Mouse (Mus musculus) MEL (cell line): ENCODE data around the gene Rhoq. TPM values are rescaled to one million over a fixed set of nuclear protein-coding genes. Genes with fewer than 3 reads are reported as not detected.

Experiments used
- DNase-seq: peaks from one replicate; pipeline ENCODE4 v3.0.0; 2011; ENCODE audit warnings: low read depth, low spot score
- H3K27ac ChIP-seq: 2 replicates; pipeline ENCODE4 v1.5.1; 2012; ENCODE audit warnings: low read depth, mild to moderate bottlenecking, control low read depth, low read length, moderate library complexity; ENCODE audit not compliant: control insufficient read depth
- H3K27me3 ChIP-seq, 2 experiments: fragments of 150-350 bp in 1 of 2; sonication (generic) in 1 of 2; 2 replicates each; pipeline ENCODE4 v1.6.1; 2012; ENCODE audit warnings: low read length in 2 of 2, mild to moderate bottlenecking in 2 of 2, improper control_type of control experiment in 1 of 2, moderate library complexity in 1 of 2; ENCODE audit not compliant: insufficient read depth in 2 of 2, control insufficient read depth in 1 of 2
- H3K36me3 ChIP-seq, 2 experiments: 2 replicates each; pipeline ENCODE4 v1.6.1; 2012 to 2014; ENCODE audit warnings: low read length in 2 of 2, improper control_type of control experiment in 1 of 2, inconsistent platforms in 1 of 2, mild to moderate bottlenecking in 1 of 2; ENCODE audit not compliant: insufficient read depth in 2 of 2, control insufficient read depth in 1 of 2
- H3K4me1 ChIP-seq, 2 experiments: fragments of 150-350 bp in 1 of 2; sonication (generic) in 1 of 2; 2 replicates each; pipeline ENCODE4 v1.6.1; 2012; ENCODE audit warnings: low read length in 2 of 2, improper control_type of control experiment in 1 of 2, mild to moderate bottlenecking in 1 of 2; ENCODE audit not compliant: insufficient read depth in 2 of 2, control insufficient read depth in 1 of 2
- H3K4me3 ChIP-seq, 2 experiments: fragments of 150-350 bp in 1 of 2; sonication (generic) in 1 of 2; 2 replicates each; pipeline ENCODE4 v1.5.1; 2012; ENCODE audit warnings: low read depth in 2 of 2, low read length in 2 of 2, mild to moderate bottlenecking in 2 of 2, moderate library complexity in 2 of 2, control low read depth in 1 of 2, improper control_type of control experiment in 1 of 2; ENCODE audit not compliant: control insufficient read depth in 1 of 2, insufficient read depth in 1 of 2
- H3K79me2 ChIP-seq: 2 replicates; pipeline ENCODE4 v1.6.1; 2012; ENCODE audit warnings: mild to moderate bottlenecking, low read length, moderate library complexity; ENCODE audit not compliant: control insufficient read depth, poor library complexity, insufficient read depth
- H3K9ac ChIP-seq: 2 replicates; pipeline ENCODE4 v1.6.1; 2012; ENCODE audit warnings: low read depth, mild to moderate bottlenecking, control low read depth, low read length, moderate library complexity; ENCODE audit not compliant: control insufficient read depth, poor library complexity, severe bottlenecking
- H3K9me3 ChIP-seq: fragments of 150-350 bp; sonication (generic); replicated peaks from 2 replicates; pipeline ENCODE4 v1.6.1; 2012; ENCODE audit warnings: mild to moderate bottlenecking, low read length, improper control_type of control experiment, moderate library complexity; ENCODE audit not compliant: insufficient read depth
- CHD1 ChIP-seq: IDR thresholded peaks from 2 replicates; pipeline ENCODE4 v1.6.1; 2012; ENCODE audit warnings: low read depth, mild to moderate bottlenecking, inconsistent platforms, low read length, improper control_type of control experiment
- CHD2 ChIP-seq: IDR thresholded peaks from 2 replicates; pipeline ENCODE4 v1.6.1; 2011; ENCODE audit warnings: low read length, improper control_type of control experiment
- E2F4 ChIP-seq: IDR thresholded peaks from 2 replicates; pipeline ENCODE4 v1.6.1; 2011; ENCODE audit warnings: low read depth, low read length, improper control_type of control experiment, borderline replicate concordance
- EP300 ChIP-seq, 2 experiments: IDR thresholded peaks; 2 replicates each; pipeline ENCODE4 v1.6.1; 2011; ENCODE audit warnings: improper control_type of control experiment in 2 of 2, low read length in 2 of 2, low read depth in 1 of 2, mild to moderate bottlenecking in 1 of 2
- ETS1 ChIP-seq: IDR thresholded peaks from 2 replicates; pipeline ENCODE4 v1.6.1; 2012; ENCODE audit warnings: low read depth, mild to moderate bottlenecking, inconsistent platforms, low read length, improper control_type of control experiment, moderate library complexity
- GATA1 ChIP-seq: IDR thresholded peaks from 2 replicates; pipeline ENCODE4 v1.6.1; 2011; ENCODE audit warnings: low read depth, low read length, improper control_type of control experiment
- HCFC1 ChIP-seq: IDR thresholded peaks from 2 replicates; pipeline ENCODE4 v1.6.1; 2012; ENCODE audit warnings: low read depth, mild to moderate bottlenecking, inconsistent platforms, low read length, improper control_type of control experiment, moderate library complexity
- KAT2A ChIP-seq: conservative IDR thresholded peaks from 2 replicates; pipeline ENCODE4 v1.6.1; 2012; ENCODE audit warnings: low read depth, low read length, improper control_type of control experiment, inconsistent platforms
- MAFK ChIP-seq: IDR thresholded peaks from 2 replicates; pipeline ENCODE4 v1.6.1; 2011; ENCODE audit warnings: low read depth, mild to moderate bottlenecking, low read length, improper control_type of control experiment, borderline replicate concordance
- MEF2A ChIP-seq: IDR thresholded peaks from 2 replicates; pipeline ENCODE4 v1.6.1; 2014; ENCODE audit warnings: low read depth, mild to moderate bottlenecking, inconsistent platforms, low read length, improper control_type of control experiment; ENCODE audit not compliant: poor library complexity, insufficient replicate concordance, severe bottlenecking; ENCODE audit errors: extremely low read depth
- MYB ChIP-seq: IDR thresholded peaks from 2 replicates; pipeline ENCODE4 v1.6.1; 2011; ENCODE audit warnings: mild to moderate bottlenecking, low read depth, low read length, improper control_type of control experiment
- POLR2AphosphoS2 ChIP-seq: IDR thresholded peaks from 2 replicates; pipeline ENCODE4 v1.6.1; 2011; ENCODE audit warnings: low read length, improper control_type of control experiment
- POLR2AphosphoS5 ChIP-seq: IDR thresholded peaks from 2 replicates; pipeline ENCODE4 v1.6.1; 2012; ENCODE audit warnings: low read depth, borderline replicate concordance, mild to moderate bottlenecking, inconsistent platforms, low read length, moderate library complexity, mixed read lengths
- TAL1 ChIP-seq: IDR thresholded peaks from 2 replicates; pipeline ENCODE4 v1.6.1; 2012; ENCODE audit warnings: mild to moderate bottlenecking, inconsistent platforms, low read length, moderate library complexity, mixed read lengths
- USF1 ChIP-seq: IDR thresholded peaks from 2 replicates; pipeline ENCODE4 v1.6.1; 2014; ENCODE audit warnings: low read depth, mild to moderate bottlenecking, inconsistent platforms, low read length, improper control_type of control experiment, moderate library complexity
- USF2 ChIP-seq, 2 experiments: IDR thresholded peaks; 2 replicates each; pipeline ENCODE4 v1.6.1; 2011 to 2012; ENCODE audit warnings: improper control_type of control experiment in 2 of 2, low read length in 2 of 2, borderline replicate concordance in 1 of 2, inconsistent platforms in 1 of 2, low read depth in 1 of 2, mild to moderate bottlenecking in 1 of 2; ENCODE audit not compliant: insufficient read depth in 1 of 2
- polyA plus RNA-seq, 2 experiments: library from polyadenylated mRNA; stranded (reverse) in 1 of 2; unstranded in 1 of 2; fragments of >175 nt in 1 of 2; fragments of >200 nt in 1 of 2; gene quantifications; 2 replicates each; pipeline versions ENCODE4 v1.2.1 to v1.2.4; 2012; ENCODE audit warnings: low replicate concordance in 2 of 2, low read depth in 1 of 2; ENCODE audit not compliant: insufficient read length in 2 of 2, insufficient read depth in 1 of 2, missing spikeins in 1 of 2
- total RNA-seq: library from RNA; depleted of rRNA; stranded (reverse); fragments of 300-350 nt; gene quantifications from 2 replicates; pipeline ENCODE4 v1.2.3, GENCODE M21; 2012

Gene Rhoq
- total and polyA plus RNA-seq, 3 experiments: 3.1 to 34.9 (median 9.4) TPM

GRCm38 (mm10) chr17:86947840-86948796, 14.8 kb upstream of the Rhoq start, which contains the start of gene Atp6v1e2:
Atp6v1e2 (minus strand) TSS chr17:86947897.
- TF ChIP-seq MEF2A (no peak), KAT2A (no peak)
- TF ChIP-seq, all 39 proteins: peak for 0
- no peaks in the 10 kb centered on the region for H3K9me3 ChIP-seq
- H3K79me2 ChIP-seq: no peaks in the 10 kb centered on the region
- H3K27me3 ChIP-seq: no peaks in the 10 kb centered on the region; a peak in 1 of 4 replicates
- no peak within 1 kb of the TSS for H3K27ac ChIP-seq
- peak within 1 kb of the TSS; percentile 63 for H3K4me3 ChIP-seq
- no peak within 1 kb of the TSS; the same call in 1 of the 2 replicates for H3K9ac ChIP-seq
- peaks cover 0 to 4% of the 10 kb centered on the region in 2 experiments; a peak in 1 of 4 replicates for H3K4me1 ChIP-seq
- no peak for DNase-seq
- peaks cover 0 to 2% of the 10 kb centered on the region in 2 experiments; a peak in 1 of 4 replicates for H3K36me3 ChIP-seq

GRCm38 (mm10) chr17:86948801-86949200, 14.1 kb upstream of the Rhoq start:
- H3K4me3 ChIP-seq: no peak overlapping the region
- no peak for TF ChIP-seq USF1
- TF ChIP-seq EP300 (IDR thresholded peaks at IDR 0.05; ENCODE audit: low read depth in 1 of 2, low read length in 2 of 2): no peak
- no peak for TF ChIP-seq KAT2A
- no peak for TF ChIP-seq CHD2
- no peak for TF ChIP-seq GATA1
- no peak for TF ChIP-seq E2F4
- no peak for TF ChIP-seq ETS1
- no peak for TF ChIP-seq MEF2A
- no peak for TF ChIP-seq USF2 (IDR thresholded peaks at IDR 0.05; ENCODE audit: borderline replicate concordance in 1 of 2, insufficient read depth in 1 of 2, low read depth in 1 of 2, low read length in 2 of 2)
- no peak for TF ChIP-seq POLR2AphosphoS2
- no peak for TF ChIP-seq MAFK
- no peak for TF ChIP-seq TAL1
- no peak for TF ChIP-seq CHD1
- TF ChIP-seq HCFC1: no peak
- TF ChIP-seq MYB: no peak
- TF ChIP-seq POLR2AphosphoS5: no peak
- H3K4me1 ChIP-seq: peaks cover 0 to 4% of the 10 kb centered on the region in 2 experiments; a peak in 1 of 4 replicates
- DNase-seq: no peak
- H3K9ac ChIP-seq: no peak overlapping the region
- no peaks in the 10 kb centered on the region for H3K9me3 ChIP-seq
- no peak overlapping the region for H3K27ac ChIP-seq
- H3K27me3 ChIP-seq: no peaks in the 10 kb centered on the region; a peak in 1 of 4 replicates
- no peaks in the 10 kb centered on the region for H3K79me2 ChIP-seq
- H3K36me3 ChIP-seq: peaks cover 0 to 2% of the 10 kb centered on the region in 2 experiments; a peak in 1 of 4 replicates
